Mouse (Mus musculus) neutrophil, adult 5-6 weeks (primary cell): ENCODE results near the gene Lin54. TPM values are rescaled to one million over a fixed set of nuclear protein-coding genes. Genes with fewer than 3 reads are reported as not detected.

Source experiments
- total RNA-seq: library from RNA; stranded (forward); fragments of 200-1000 nt; gene quantifications from 2 replicates; pipeline ENCODE4 v1.2.3, GENCODE M21; 2017

Lin54 gene
- total RNA-seq, 1 experiment from 2014 or later = 29.6 TPM

Other genes starting within 250 kb of the Lin54 start
- gene Sec31a, start 84.4 kb downstream of the Lin54 start, total RNA-seq = 90.9 and 98.6 TPM in 2 replicates
- gene Cops4, start 17.7 kb upstream of the Lin54 start, total RNA-seq = 70.2 and 76.5 TPM in 2 replicates
- gene Plac8, start 71.6 kb upstream of the Lin54 start, total RNA-seq = 276 and 287 TPM in 2 replicates
- gene Coq2, start 174.5 kb upstream of the Lin54 start, total RNA-seq = 38.6 and 39.9 TPM in 2 replicates
- 18.2 and 19.7 TPM in 2 replicates for gene Hpse, start 219.1 kb upstream of the Lin54 start, total RNA-seq